Comparison of ENCODE assay signal across 11 mouse cellular contexts in the genomic region with DNA sequence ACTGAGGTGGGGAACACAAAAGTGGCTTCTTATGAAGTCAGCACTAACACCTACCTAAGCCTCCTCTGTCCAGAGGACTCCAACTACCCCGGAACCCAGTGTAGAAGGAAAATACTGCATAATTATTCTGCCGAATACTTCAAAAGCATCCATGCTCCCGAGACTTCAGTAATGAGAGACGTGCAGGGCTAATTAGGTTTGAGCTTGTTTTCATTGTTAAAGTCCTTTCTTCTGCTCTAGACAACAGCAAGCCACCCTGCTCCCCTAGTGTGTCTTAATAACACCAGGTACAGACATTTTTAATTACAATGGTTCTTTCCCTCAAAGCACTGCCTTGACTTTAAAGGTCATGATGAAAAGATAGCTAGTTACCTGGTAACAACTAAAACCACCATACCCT.
"Had no signal": no experiment of that assay in that cellular context is flagged by ENCODE, and none has a peak within 500 bp of the region (broad histone marks: within the 10 kb centered on the region; RNA-seq: fewer than 3 reads in every experiment).

No protein-coding gene starts in this region.

- H3K36me3 ChIP-seq: limb, embryonic 15.5 days; liver, embryonic 12.5 days; midbrain, embryonic 15.5 days; neural tube, embryonic 12.5 days had no signal

- H3K9ac ChIP-seq: limb, embryonic 15.5 days; liver, embryonic 12.5 days; lung, embryonic 14.5 days; midbrain, embryonic 15.5 days; neural tube, embryonic 12.5 days had no signal

- H3K27ac ChIP-seq: limb, embryonic 15.5 days; liver, embryonic 12.5 days; midbrain, embryonic 15.5 days; neural tube, embryonic 12.5 days; stomach, postnatal 0 days had no signal

- H3K4me3 ChIP-seq: limb, embryonic 15.5 days; liver, embryonic 12.5 days; midbrain, embryonic 15.5 days; neural tube, embryonic 12.5 days had no signal

- H3K9me3 ChIP-seq: limb, embryonic 15.5 days; liver, embryonic 12.5 days; midbrain, embryonic 15.5 days; neural tube, embryonic 12.5 days had no signal

- H3K4me1 ChIP-seq: neural tube, embryonic 12.5 days had no signal

- ATAC-seq: liver, embryonic 12.5 days; midbrain, embryonic 15.5 days had no signal

- H3K4me2 ChIP-seq: limb, embryonic 15.5 days; liver, embryonic 12.5 days; lung, embryonic 14.5 days; midbrain, embryonic 11.5 days; midbrain, embryonic 15.5 days; neural tube, embryonic 12.5 days had no signal

- DNase-seq: kidney, postnatal 36 days; lung, embryonic 14.5 days; lung, postnatal 10 days; lung, postnatal 4 days; thymus, postnatal 4 days had no signal

- H3K27me3 ChIP-seq: limb, embryonic 15.5 days; liver, embryonic 12.5 days; midbrain, embryonic 15.5 days; neural tube, embryonic 12.5 days had no signal
